Mouse (Mus musculus) left cerebral cortex, postnatal 10 days (tissue): Measurements from ENCODE around the gene Pgbd5. TPM values are rescaled to one million over a fixed set of nuclear protein-coding genes. Genes with fewer than 3 reads are reported as not detected.

Experiments used
- DNase-seq, 2 experiments: peaks; one replicate each; pipeline ENCODE4 v3.0.0; 2021 to 2022; ENCODE audit warnings: low spot score in 2 of 2, mixed read lengths in 1 of 2; ENCODE audit errors: extremely low spot score in 1 of 2
- intact Hi-C: fragments of 180-260 bp; cut with DNase I; formaldehyde crosslinking; loops from one replicate; pipeline ENCODE4 v1.15.1; 2025
- total RNA-seq, 2 experiments: library from RNA; stranded (reverse); gene quantifications; 2 replicates each; pipeline ENCODE4 v1.2.3; 2021

Pgbd5 gene
- 100 to 1,000 TPM; 126 to 127 TPM for total RNA-seq

GRCm38 (mm10) chr8:124439558-124439957 lies at the start of gene Pgbd5:
TSS of gene Pgbd5 (minus strand) at chr8:124439658.
- intact Hi-C loops, result no loop called here
- DNase-seq, result no peak

- no peak for DNase-seq
- intact Hi-C loops, result no loop called here
Observed at GRCm38 (mm10) chr8:124483356-124484115, 44.1 kb upstream of the Pgbd5 start.

DNA sequence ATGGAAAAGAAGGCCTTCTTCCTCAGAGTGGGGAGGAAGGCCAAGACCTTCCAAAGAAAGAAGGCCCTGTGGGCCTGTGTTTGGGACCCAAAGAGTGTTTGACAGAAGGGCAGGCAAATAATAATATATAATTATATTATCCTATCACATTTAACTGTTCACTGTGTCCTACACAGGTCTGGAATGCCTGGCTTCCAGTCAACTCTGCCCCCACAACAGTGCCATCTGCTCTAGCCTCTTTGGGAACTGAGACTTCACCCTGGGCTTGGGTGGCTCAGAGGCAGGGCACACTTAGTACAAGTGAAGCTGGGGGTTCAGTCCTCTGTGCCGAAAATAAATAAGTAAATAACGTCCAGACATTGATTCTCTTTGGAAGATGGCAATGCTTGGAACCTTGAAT lies 43.3 kb upstream of the Pgbd5 start:
- DNase-seq, result no peak
- intact Hi-C loops, result no loop called here

DNA sequence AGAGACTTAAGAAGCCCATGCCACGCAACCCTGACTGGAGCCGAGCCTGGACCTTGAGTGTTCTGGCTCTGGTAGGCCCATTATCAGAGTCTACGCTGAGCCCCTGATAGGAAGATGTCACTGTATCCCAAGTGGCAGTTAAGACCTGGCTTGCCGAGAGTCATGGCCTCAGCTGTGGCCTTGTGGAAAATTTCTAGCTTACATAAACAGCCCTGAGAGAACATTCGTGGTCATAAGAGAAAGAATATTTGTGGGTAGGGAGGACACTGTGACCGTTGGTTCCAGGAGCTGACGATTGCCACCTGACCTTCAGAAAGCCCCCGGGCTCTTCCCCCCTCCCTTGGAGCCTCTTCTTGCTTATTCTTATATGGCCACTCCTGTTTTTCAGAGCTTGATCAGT lies 40.9 kb upstream of the Pgbd5 start:
- no peak for DNase-seq
- intact Hi-C loops, result no loop called here

- intact Hi-C loops, result no loop called here
- DNase-seq, result no peak
Observed at GRCm38 (mm10) chr8:124479251-124479650, 39.8 kb upstream of the Pgbd5 start.

DNA sequence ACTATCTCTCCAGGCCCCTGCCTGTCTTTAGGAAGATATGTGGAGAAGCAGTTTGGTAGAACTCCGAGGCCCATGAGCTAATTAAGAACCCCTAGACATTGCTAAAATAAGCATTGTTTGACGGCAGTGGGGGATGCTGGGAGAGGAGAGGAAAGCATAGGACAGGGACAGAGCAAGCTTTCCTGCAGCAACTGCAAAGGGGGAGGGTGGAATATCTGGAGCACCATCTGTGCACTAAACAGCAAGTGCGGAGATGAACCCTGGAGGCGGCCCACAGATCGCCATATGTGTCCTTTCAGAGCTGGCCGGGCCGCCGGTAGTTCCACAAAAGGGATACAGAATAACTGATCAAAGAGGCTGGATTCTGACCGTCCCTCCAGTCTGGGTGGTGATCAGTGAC lies 37.2 kb upstream of the Pgbd5 start:
- intact Hi-C loops, result no loop called here
- peak; percentile 49 to 63 for DNase-seq

DNA sequence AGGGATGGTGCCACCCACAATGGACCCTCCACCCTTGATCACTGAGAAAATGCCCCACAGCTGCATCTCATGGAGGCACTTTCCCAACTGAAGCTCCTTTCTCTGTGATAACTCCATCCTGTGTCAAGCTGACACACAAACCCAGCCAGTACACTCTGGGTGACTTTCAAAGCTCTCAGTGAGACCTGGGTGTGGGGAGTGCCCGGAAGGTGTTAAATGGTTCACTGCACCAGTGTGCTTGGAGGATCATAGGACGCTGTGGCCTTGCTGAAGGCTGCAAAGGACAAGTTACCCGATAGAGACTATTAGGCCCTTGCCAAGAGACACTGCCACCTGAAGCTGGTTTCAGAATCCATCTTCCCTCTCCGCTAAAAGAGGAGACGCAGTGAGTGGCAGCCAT lies 36.2 kb upstream of the Pgbd5 start:
- intact Hi-C loops, result no loop called here
- no peak for DNase-seq

DNA sequence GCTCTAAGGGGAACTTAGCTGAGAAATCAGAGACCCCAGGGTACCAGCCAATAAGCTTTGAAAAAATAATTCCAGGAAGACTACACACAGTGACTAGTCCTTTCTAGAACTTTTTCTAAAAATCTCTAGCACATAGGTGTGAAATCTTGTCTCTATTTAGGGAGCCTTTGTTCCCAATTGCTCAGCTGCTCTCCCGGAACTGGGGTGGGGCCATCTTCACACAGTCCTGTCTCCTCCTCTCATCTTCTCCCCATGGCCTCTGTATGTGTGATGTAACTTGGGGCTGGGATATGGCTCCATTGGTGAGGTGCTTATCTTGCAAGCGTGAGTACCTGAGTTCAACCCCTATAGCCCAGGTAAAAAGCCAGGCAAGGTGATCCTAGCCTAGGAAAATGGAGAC lies 25.2 kb upstream of the Pgbd5 start:
- intact Hi-C loops, result no loop called here
- no peak for DNase-seq

DNA sequence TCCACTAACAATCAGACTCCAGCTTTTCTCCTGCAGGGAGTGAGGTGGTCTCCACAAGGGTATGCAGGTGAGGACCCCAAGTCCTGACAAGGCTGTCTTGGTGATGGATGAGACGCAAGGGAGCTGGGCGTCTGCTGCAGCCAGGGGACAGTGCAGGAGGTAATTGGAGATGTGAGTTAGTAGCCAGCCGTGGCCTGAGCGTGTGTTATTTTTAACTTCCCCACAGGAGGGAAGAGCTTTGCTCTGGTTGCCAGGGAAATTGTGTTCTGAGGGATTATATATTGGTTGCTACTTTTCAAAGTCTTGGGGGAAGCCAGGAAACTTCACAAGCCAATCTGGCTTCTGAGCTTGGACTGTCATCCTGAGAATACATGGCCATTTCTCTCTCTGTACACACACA lies 23.7 kb upstream of the Pgbd5 start:
- intact Hi-C loops, result no loop called here
- peak; percentile 35 to 38 for DNase-seq

DNA sequence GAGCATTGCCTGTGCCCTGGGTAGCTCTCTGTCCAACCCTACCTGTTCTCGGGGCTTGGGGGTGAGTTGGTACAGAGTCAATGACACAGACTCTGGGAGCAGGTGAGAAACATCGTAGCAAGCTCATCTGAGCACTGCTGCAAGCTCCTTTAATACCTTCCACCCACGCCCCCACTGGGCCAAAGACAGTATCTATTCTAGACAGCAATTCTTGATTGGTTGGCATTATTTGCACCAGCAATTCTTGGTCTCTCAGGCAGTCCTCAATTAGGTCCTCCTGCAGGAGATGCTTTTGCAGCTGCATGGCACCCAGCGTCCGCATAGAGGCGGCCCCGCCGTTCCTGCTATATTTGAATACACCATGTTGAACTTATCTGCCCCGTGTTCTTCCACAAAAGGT lies 22.7 kb upstream of the Pgbd5 start:
- intact Hi-C loops, result no loop called here
- DNase-seq, result no peak

DNA sequence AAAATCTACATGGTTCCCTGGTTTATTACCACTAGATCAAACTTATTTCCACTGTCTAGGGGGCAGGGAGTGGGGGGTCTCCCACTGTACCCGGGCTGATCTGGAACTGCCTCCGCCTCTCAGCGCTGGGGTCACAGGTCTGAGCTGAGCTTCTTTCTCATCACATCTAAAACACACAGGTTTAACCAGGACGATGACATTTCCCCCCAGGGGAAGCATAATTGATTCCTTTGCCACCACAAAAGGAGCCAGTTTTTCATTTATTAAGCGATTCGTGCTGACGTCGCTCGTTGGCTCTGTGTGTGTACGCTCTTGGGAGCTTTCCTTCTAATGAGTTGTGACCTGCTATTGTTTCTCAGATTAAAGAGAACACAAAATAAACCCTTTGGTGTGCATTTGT lies 21.6 kb upstream of the Pgbd5 start:
- intact Hi-C loops, result no loop called here
- DNase-seq, result no peak

GRCm38 (mm10) chr8:124460660-124461059 lies 21.2 kb upstream of the Pgbd5 start:
- intact Hi-C loops, result no loop called here
- DNase-seq, result no peak

DNA sequence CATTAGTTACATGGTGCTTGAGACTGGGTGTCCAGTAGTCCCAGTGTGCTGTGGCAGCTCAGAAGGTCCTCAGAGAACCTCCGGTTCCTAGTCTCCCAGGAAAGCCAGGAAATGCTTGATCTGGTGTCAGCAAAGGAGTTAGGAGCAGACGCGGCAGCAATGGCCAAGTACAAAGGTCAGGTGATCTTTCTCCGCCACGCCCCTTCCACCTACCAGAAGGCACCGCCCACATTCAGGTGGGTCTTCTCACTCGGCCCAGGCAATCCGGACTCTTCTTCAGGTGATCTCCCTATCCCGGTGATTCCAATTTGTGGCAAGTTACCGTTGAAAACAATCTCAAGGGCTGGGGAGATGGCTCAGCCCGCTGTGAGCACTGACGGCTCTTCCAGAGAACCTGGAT lies 20.2 kb upstream of the Pgbd5 start:
- DNase-seq, result no peak
- intact Hi-C loops, result no loop called here

GRCm38 (mm10) chr8:124455359-124455758 lies 15.9 kb upstream of the Pgbd5 start:
- no peak for DNase-seq
- intact Hi-C loops, result no loop called here

DNA sequence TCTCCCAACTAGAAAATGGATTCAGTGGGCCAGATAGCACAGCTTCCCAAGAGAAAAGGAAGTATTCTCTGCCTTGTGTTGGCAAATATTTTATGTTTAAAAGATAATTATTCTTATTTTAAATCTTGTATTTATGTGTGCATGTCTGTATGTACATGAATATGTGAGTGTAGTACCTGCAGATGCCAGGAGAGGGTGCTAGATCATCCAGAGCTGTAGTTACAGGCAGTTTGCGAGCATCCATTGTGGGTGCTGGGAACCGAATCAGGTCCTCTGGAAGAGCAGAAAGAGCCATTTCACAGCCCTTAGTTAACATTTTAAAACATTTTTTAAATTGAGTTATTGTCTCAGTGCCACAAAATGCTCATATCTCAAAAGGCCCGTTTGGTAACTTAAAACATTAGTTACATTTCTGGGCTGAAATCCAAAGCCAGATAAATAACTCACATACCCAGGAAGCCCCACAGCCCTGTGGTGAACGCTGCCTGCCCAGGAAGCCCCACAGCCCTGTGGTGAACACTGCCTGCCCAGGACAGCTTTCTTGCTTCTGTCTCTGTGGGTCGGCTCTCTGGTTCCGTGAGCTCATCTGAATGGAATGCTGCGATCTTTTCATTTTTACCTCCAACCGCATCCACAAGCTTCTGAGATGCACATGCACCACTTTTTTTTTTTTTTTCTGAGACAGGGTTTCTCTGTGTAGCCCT lies 10.9 kb upstream of the Pgbd5 start:
- no peak for DNase-seq
- intact Hi-C loops, result no loop called here

GRCm38 (mm10) chr8:124448962-124449670 lies 9.7 kb upstream of the Pgbd5 start:
- DNase-seq, result no peak
- intact Hi-C loops, result no loop called here

- intact Hi-C loops, result no loop called here
- no peak for DNase-seq
Observed at GRCm38 (mm10) chr8:124436741-124437140, 2.7 kb downstream of the Pgbd5 start.

- no peak for DNase-seq
- intact Hi-C loops, result no loop called here
Observed at GRCm38 (mm10) chr8:124435707-124436243, 3.7 kb downstream of the Pgbd5 start.

DNA sequence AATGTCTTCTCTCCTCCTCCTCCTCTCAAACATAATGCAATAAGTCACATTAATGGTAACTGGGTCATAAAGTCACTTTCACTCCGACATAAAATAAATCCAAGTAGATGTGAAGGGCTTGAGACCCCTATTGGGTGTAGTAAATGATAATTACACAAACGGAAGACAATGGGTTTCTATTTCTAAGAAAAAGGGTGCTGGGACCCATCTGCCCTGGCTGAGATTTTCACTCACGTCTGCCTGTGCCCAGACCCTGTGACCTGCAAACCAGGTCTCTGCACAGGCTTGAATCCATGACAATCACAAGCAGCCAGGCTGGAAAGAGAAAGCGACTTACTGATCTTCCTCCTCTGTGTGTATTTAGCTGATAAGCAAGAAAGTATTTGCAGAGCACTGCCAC lies 4.3 kb downstream of the Pgbd5 start:
- DNase-seq, result no peak
- intact Hi-C loops, result no loop called here
